Comparison of ENCODE assay signal across 11 mouse cellular contexts in the genomic region with DNA sequence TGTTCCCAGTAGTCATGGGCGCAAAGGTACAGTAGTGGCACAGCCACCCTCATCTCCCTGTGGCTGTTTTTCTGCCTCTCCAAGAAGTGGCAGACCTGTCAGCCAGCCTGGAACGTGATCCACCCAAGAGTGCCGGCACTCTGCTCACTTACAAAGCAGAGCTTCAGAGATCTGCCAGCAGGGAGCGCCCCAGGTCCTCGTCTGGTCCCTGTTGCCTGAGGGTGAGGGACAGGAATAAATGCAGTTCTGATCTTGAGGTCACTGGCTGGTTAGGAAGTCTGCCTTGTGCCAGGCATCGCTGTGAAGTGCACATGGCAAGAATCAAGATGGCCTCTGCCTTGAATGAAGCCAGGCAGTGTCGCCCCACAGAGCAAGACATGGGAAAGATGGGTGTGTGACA. TPM values are rescaled to one million over a fixed set of nuclear protein-coding genes. Genes with fewer than 3 reads are reported as not detected.
DNase-seq lines count a peak whose midpoint lies in the region; ATAC-seq and TF ChIP-seq lines count a peak whose summit lies in the region.
"Had no signal": no experiment of that assay in that cellular context is flagged by ENCODE, and none has a peak within 500 bp of the region (broad histone marks: within the 10 kb centered on the region; RNA-seq: fewer than 3 reads in every experiment).

No protein-coding gene starts in this region.

- peak; percentile 62 for DNase-seq in forebrain, postnatal 0 days
- DNase-seq in 3134 (ENCODE audit: extremely low read depth, insufficient read length, low spot score), result peak; percentile 35
- peak; percentile 74 to 79 for DNase-seq in adrenal gland, postnatal 36 days
- peak; percentile 49 for DNase-seq in forelimb bud, embryonic 11.5 days (ENCODE audit: low read depth, low spot score)
- peak; percentile 36 to 71 for DNase-seq in layer of hippocampus, adult 8-10 months (ENCODE audit: low spot score in 2 of 2)
- peak; percentile 69 for DNase-seq in lung, postnatal 36 days

- H3K27ac ChIP-seq in forebrain, postnatal 0 days (ENCODE audit: low read depth, low read length), result no peak overlapping the region
- H3K27ac ChIP-seq in forebrain, embryonic 15.5 days (replicated peaks), result no peak overlapping the region
- H3K27ac ChIP-seq in testis, adult 2 months (ENCODE audit: control insufficient read depth, insufficient read depth, low read depth, low read length), result no peak overlapping the region
- H3K27ac ChIP-seq: heart, embryonic 13.5 days had no signal

- no peak overlapping the region for H3K4me3 ChIP-seq in forebrain, postnatal 0 days (ENCODE audit: low read depth, low read length)
- no peak overlapping the region for H3K4me3 ChIP-seq in forebrain, embryonic 15.5 days
- H3K4me3 ChIP-seq in testis, adult 2 months (ENCODE audit: control insufficient read depth, low read depth, low read length), result no peak overlapping the region
- H3K4me3 ChIP-seq: heart, embryonic 13.5 days; myocyte had no signal

- H3K27me3 ChIP-seq in forebrain, postnatal 0 days (ENCODE audit: insufficient read depth, low read length), result no peaks in the 10 kb centered on the region
- H3K27me3 ChIP-seq in forebrain, embryonic 15.5 days, result no peaks in the 10 kb centered on the region
- H3K27me3 ChIP-seq in testis, adult 2 months (ENCODE audit: control insufficient read depth, insufficient read depth, low read length), result no peaks in the 10 kb centered on the region
- H3K27me3 ChIP-seq: heart, embryonic 13.5 days; Patski had no signal

- H3K4me1 ChIP-seq in forebrain, postnatal 0 days (ENCODE audit: insufficient read depth), result peaks cover 3% of the 10 kb centered on the region; the same call in 1 of the 2 replicates
- H3K4me1 ChIP-seq in forebrain, embryonic 15.5 days, result peaks cover 2% of the 10 kb centered on the region; the same call in 1 of the 2 replicates
- no peaks in the 10 kb centered on the region for H3K4me1 ChIP-seq in testis, adult 2 months (ENCODE audit: control insufficient read depth, insufficient read depth, low read length)

- H3K9me3 ChIP-seq in forebrain, postnatal 0 days (ENCODE audit: low read length), result no peaks in the 10 kb centered on the region
- H3K9me3 ChIP-seq in forebrain, embryonic 15.5 days, result no peaks in the 10 kb centered on the region
- H3K9me3 ChIP-seq: heart, embryonic 13.5 days had no signal

- 54% methylated on average over 7 of the region's 7 CpGs for WGBS in forebrain, postnatal 0 days
- WGBS in forebrain, embryonic 15.5 days, result 56% methylated on average over 7 of the region's 7 CpGs

- peaks cover 29% of the 10 kb centered on the region for H3K36me3 ChIP-seq in forebrain, postnatal 0 days (ENCODE audit: insufficient read depth)
- peaks cover 8% of the 10 kb centered on the region; the same call in 1 of the 2 replicates for H3K36me3 ChIP-seq in forebrain, embryonic 15.5 days
- no peaks in the 10 kb centered on the region for H3K36me3 ChIP-seq in testis, adult 2 months (ENCODE audit: control insufficient read depth, insufficient read depth, low read length)

- peak; percentile 67 for ATAC-seq in forebrain, postnatal 0 days
- no peak for ATAC-seq in forebrain, embryonic 15.5 days (replicated peaks)
- ATAC-seq: Patski had no signal

- no peak overlapping the region for H3K4me2 ChIP-seq in forebrain, postnatal 0 days (ENCODE audit: low read depth)
- H3K4me2 ChIP-seq in forebrain, embryonic 15.5 days (replicated peaks), result no peak overlapping the region
- H3K4me2 ChIP-seq: heart, embryonic 13.5 days had no signal

- TF ChIP-seq POLR2A in testis, adult 2 months (IDR thresholded peaks at IDR 0.05; ENCODE audit: control insufficient read depth, low read depth, low read length), result no peak

- TF ChIP-seq CTCF in forebrain, postnatal 0 days (IDR thresholded peaks at IDR 0.05; ENCODE audit: low read depth), result peak; percentile 77
- TF ChIP-seq CTCF in testis, adult 2 months (IDR thresholded peaks at IDR 0.05; ENCODE audit: control insufficient read depth, insufficient read depth, insufficient replicate concordance, low read depth, low read length), result peak; percentile 50; the same call in 1 of the 2 replicates

- H3K9ac ChIP-seq in forebrain, postnatal 0 days, result no peak overlapping the region
- no peak overlapping the region for H3K9ac ChIP-seq in forebrain, embryonic 15.5 days (replicated peaks)
- H3K9ac ChIP-seq: heart, embryonic 13.5 days had no signal

RNA-seq across cellular contexts. Expression of a gene that starts 11.4 kb away (rescaled TPM):
- total RNA-seq in forebrain, postnatal 0 days (2014; rRNA removed), result 3.2 and 4.3 TPM in 2 replicates
- 1.4 and 2.5 TPM in 2 replicates for polyA plus RNA-seq in forebrain, postnatal 0 days (2015; fragmentation: Nextera tagmentation; extraction: Ambion mirVana)
- 1.1 TPM in 2 replicates for polyA plus RNA-seq in forebrain, embryonic 15.5 days (2015; fragmentation: Nextera tagmentation; extraction: Ambion mirVana)
- 1 to 10 TPM in 1 of 2 experiments, under 1 TPM in 1; 0.46 to 1.3 TPM for total RNA-seq in adrenal gland, postnatal 36 days (2021)
- total RNA-seq in layer of hippocampus, adult 8-10 months (2022), result 10 to 100 TPM in 1 of 4 experiments, 1 to 10 TPM in 3; 8.7 to 10.1 (median 8.9) TPM
- 1.3 and 1.7 TPM in 2 replicates for polyA plus RNA-seq in testis, adult 2 months (2012; rRNA removed)
- polyA plus RNA-seq: Patski had no signal
